Mouse (Mus musculus) midbrain, embryonic 13.5 days (tissue): Measurements from ENCODE around the gene Slc10a6. TPM values are rescaled to one million over a fixed set of nuclear protein-coding genes. Genes with fewer than 3 reads are reported as not detected.
A peak's percentile ranks its signal among the peaks of the same experiment; 100 is the strongest.

Experiments
- ATAC-seq: fragments of 200-750 bp; cut with Nextera tagmentation; 2 replicates; pipeline ENCODE4 v1.8.0; 2017; ENCODE audit warnings: mild to moderate bottlenecking, moderate TSS enrichment, moderate library complexity
- H3K27ac ChIP-seq: fragments of 300-500 bp; sonication (generic); 2 replicates; pipeline ENCODE4 v1.5.1; 2015; ENCODE audit warnings: inconsistent platforms, mild to moderate bottlenecking, moderate library complexity
- H3K27me3 ChIP-seq: fragments of 300-500 bp; sonication (generic); 2 replicates; pipeline ENCODE4 v1.6.1; 2015; ENCODE audit warnings: mild to moderate bottlenecking, inconsistent platforms
- H3K36me3 ChIP-seq: fragments of 300-500 bp; sonication (generic); 2 replicates; pipeline ENCODE4 v1.6.1; 2015; ENCODE audit warnings: mild to moderate bottlenecking, inconsistent platforms
- H3K4me1 ChIP-seq: fragments of 300-500 bp; sonication (generic); replicated peaks from 2 replicates; pipeline ENCODE4 v1.6.1; 2015; ENCODE audit warnings: inconsistent platforms
- H3K4me2 ChIP-seq: fragments of 300-500 bp; sonication (generic); replicated peaks from 2 replicates; pipeline ENCODE4 v1.6.1; 2015; ENCODE audit warnings: moderate library complexity, mild to moderate bottlenecking, inconsistent platforms
- H3K4me3 ChIP-seq: fragments of 300-500 bp; sonication (generic); replicated peaks from 2 replicates; pipeline ENCODE4 v1.5.1; 2015; ENCODE audit warnings: mild to moderate bottlenecking, inconsistent platforms
- H3K9ac ChIP-seq: fragments of 300-500 bp; sonication (generic); replicated peaks from 2 replicates; pipeline ENCODE4 v1.6.1; 2015; ENCODE audit warnings: mild to moderate bottlenecking, inconsistent platforms
- H3K9me3 ChIP-seq: fragments of 300-500 bp; sonication (generic); 2 replicates; pipeline ENCODE4 v1.6.1; 2016; ENCODE audit warnings: mild to moderate bottlenecking, inconsistent platforms
- WGBS: fragments of 180-500 bp; shearing (Covaris S2); methylation state at CpG from one replicate; pipeline ENCODE4 v1.1.7; 2015; 5-methylcytosine and 5-hydroxymethylcytosine counted together
- polyA plus RNA-seq: library from polyadenylated mRNA; unstranded; fragments of >200 nt; fragmentation: Nextera tagmentation; extraction: Ambion mirVana; gene quantifications from 2 replicates; pipeline ENCODE4 v1.2.1, GENCODE M21; 2015

Slc10a6 gene
- polyA plus RNA-seq, 1 experiment from 2014 or later: 0.09 TPM

GRCm38 (mm10) chr5:103612316-103612715, 16.9 kb downstream of the Slc10a6 start:
- Histone ChIP-seq H3K4me2 (no peak overlapping the region), H3K27ac (no peak overlapping the region), H3K4me3 (no peak overlapping the region), H3K36me3 (no peaks in the 10 kb centered on the region), H3K9me3 (no peaks in the 10 kb centered on the region), H3K4me1 (no peaks in the 10 kb centered on the region), H3K9ac (no peak overlapping the region), H3K27me3 (no peaks in the 10 kb centered on the region)
- ATAC-seq: no peak
- WGBS: 86% methylated on average over 7 of the region's 7 CpGs

GRCm38 (mm10) chr5:103610856-103611472, 18.2 kb downstream of the Slc10a6 start:
- Histone ChIP-seq H3K27me3 (no peaks in the 10 kb centered on the region), H3K4me2 (no peak overlapping the region), H3K27ac (no peak overlapping the region), H3K36me3 (no peaks in the 10 kb centered on the region), H3K4me1 (no peaks in the 10 kb centered on the region), H3K9ac (no peak overlapping the region), H3K4me3 (no peak overlapping the region), H3K9me3 (no peaks in the 10 kb centered on the region)
- 92% methylated on average over 10 of the region's 10 CpGs for WGBS
- ATAC-seq: no peak

GRCm38 (mm10) chr5:103610148-103610547, 19.1 kb downstream of the Slc10a6 start:
- Histone ChIP-seq H3K36me3 (no peaks in the 10 kb centered on the region), H3K4me2 (no peak overlapping the region), H3K9me3 (no peaks in the 10 kb centered on the region), H3K4me1 (no peaks in the 10 kb centered on the region), H3K27me3 (no peaks in the 10 kb centered on the region), H3K4me3 (no peak overlapping the region), H3K27ac (no peak overlapping the region), H3K9ac (no peak overlapping the region)
- WGBS: 78% methylated on average over 5 of the region's 5 CpGs
- ATAC-seq: no peak

- 86% methylated on average over 7 of the region's 7 CpGs for WGBS
- no peak for ATAC-seq
These were observed 23.5 kb downstream of the Slc10a6 start for GRCm38 (mm10) chr5:103605707-103606106.

GRCm38 (mm10) chr5:103603115-103603893, 25.9 kb downstream of the Slc10a6 start:
- WGBS: 34% methylated on average over 11 of the region's 11 CpGs
- Histone ChIP-seq H3K27ac (0 out of 2 replicates have a peak overlapping the region, but pooled peaks have one; percentile 3), H3K9ac (no peak overlapping the region), H3K36me3 (no peaks in the 10 kb centered on the region), H3K4me3 (no peak overlapping the region), H3K27me3 (no peaks in the 10 kb centered on the region), H3K9me3 (no peaks in the 10 kb centered on the region), H3K4me1 (peaks cover 11% of the 10 kb centered on the region), H3K4me2 (no peak overlapping the region)
- ATAC-seq: peak; percentile 34; the same call in 1 of the 2 replicates

More at GRCm38 (mm10) chr5:103605707-103606106, 23.5 kb downstream of the Slc10a6 start:
- Histone ChIP-seq H3K4me1 (peaks cover 11% of the 10 kb centered on the region), H3K27me3 (no peaks in the 10 kb centered on the region), H3K9ac (no peak overlapping the region), H3K4me3 (no peak overlapping the region), H3K9me3 (no peaks in the 10 kb centered on the region), H3K27ac (no peak overlapping the region), H3K36me3 (no peaks in the 10 kb centered on the region), H3K4me2 (no peak overlapping the region)

DNA sequence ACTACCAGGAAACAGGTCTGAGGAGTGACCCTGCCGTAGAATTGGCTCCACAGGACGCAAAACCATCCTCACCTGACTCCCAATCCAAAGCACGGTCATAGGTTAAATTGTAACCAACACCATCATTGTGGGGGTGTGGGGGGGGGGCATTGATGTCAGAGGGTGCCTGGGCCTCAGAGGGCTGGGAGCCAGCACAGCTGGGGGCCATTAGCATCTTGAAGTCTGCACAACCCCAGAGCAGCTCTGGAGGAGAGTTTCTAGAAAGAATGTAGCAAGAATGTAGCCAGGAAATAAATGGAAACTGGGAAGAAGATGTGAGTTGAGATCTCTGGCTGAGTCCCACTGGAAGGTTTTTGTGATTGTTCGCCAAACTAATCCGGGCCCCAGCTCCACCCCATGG, 30.3 kb downstream of the Slc10a6 start:
- no peak overlapping the region for H3K27ac ChIP-seq
- H3K36me3 ChIP-seq: peaks cover 3% of the 10 kb centered on the region; the same call in 1 of the 2 replicates
- no peak overlapping the region for H3K4me3 ChIP-seq
- WGBS: 91% methylated on average over 5 of the region's 5 CpGs
- H3K4me1 ChIP-seq: peaks cover 20% of the 10 kb centered on the region
- H3K9me3 ChIP-seq: no peaks in the 10 kb centered on the region
- H3K27me3 ChIP-seq: no peaks in the 10 kb centered on the region
- no peak overlapping the region for H3K9ac ChIP-seq
- no peak overlapping the region for H3K4me2 ChIP-seq
- ATAC-seq: no peak

DNA sequence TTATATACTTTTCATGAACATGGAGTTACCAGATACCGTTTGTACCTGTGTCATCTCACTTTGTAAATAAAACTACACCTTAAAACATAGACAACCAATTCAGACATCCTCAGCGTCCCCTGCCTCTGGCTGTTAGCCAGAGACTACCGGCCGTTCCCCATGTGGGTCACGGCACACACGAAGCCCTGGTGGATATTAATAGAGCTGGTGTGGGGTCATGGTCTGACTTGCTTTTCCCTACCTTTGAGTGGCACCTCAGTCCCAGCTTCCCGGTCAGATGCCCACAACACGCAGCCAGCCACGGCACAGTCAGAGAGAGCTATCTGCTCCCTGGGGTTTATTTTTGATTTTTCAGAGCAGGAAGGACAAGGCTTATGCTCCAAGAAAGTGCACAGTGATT, 30.9 kb downstream of the Slc10a6 start:
- no peak overlapping the region for H3K4me3 ChIP-seq
- no peak overlapping the region for H3K27ac ChIP-seq
- 89% methylated on average over 9 of the region's 9 CpGs for WGBS
- H3K27me3 ChIP-seq: no peaks in the 10 kb centered on the region
- H3K9me3 ChIP-seq: no peaks in the 10 kb centered on the region
- no peak overlapping the region for H3K9ac ChIP-seq
- H3K4me2 ChIP-seq: no peak overlapping the region
- ATAC-seq: no peak
- peaks cover 3% of the 10 kb centered on the region; the same call in 1 of the 2 replicates for H3K36me3 ChIP-seq
- peaks cover 17% of the 10 kb centered on the region for H3K4me1 ChIP-seq

- no peaks in the 10 kb centered on the region for H3K27me3 ChIP-seq
- no peak overlapping the region for H3K27ac ChIP-seq
- no peak overlapping the region for H3K4me3 ChIP-seq
- H3K4me2 ChIP-seq: no peak overlapping the region
- no peak overlapping the region for H3K9ac ChIP-seq
- no peaks in the 10 kb centered on the region for H3K9me3 ChIP-seq
- ATAC-seq: no peak
- 77% methylated on average over 6 of the region's 6 CpGs for WGBS
- peaks cover 3% of the 10 kb centered on the region; the same call in 1 of the 2 replicates for H3K36me3 ChIP-seq
- H3K4me1 ChIP-seq: peaks cover 10% of the 10 kb centered on the region; the same call in 1 of the 2 replicates
These were observed 31.6 kb downstream of the Slc10a6 start for GRCm38 (mm10) chr5:103597604-103598003.

DNA sequence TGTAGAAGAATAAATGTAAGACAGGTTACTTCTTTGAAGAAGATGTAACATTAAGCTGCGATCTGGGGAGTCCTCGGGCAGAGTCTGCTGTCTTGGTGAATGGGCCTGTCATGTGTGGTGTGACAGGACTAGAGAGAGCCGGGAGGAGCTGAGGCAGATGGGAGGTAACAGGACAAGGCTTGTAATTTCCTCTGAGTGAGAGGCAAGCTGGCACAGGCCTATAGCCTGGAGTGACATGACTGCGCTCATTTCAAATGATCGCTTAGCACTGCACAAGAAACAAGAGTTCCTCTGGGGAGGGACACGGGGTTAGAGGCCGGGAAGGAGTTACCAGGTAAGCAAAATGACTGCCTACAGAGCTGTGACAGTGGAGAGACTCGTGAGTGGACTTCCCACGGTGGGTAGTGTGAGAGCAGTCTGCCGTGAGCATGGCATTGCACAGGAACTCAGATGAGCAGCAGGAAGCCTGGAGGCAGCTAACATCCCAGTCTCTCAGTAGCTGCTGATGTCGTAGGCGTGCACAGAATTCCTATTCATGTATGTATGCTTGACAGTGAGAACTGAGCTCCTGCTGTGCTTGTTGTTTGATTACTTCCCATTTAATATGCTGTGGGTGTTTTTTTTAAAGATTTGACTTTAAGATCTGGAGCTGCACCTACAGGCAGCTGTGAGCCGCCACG, 32.6 kb downstream of the Slc10a6 start:
- Histone ChIP-seq H3K36me3 (peaks cover 7% of the 10 kb centered on the region; the same call in 1 of the 2 replicates), H3K27ac (peak overlapping the region; percentile 51), H3K4me2 (no peak overlapping the region), H3K4me3 (no peak overlapping the region), H3K4me1 (peaks cover 9% of the 10 kb centered on the region; the same call in 1 of the 2 replicates), H3K9ac (no peak overlapping the region), H3K9me3 (no peaks in the 10 kb centered on the region), H3K27me3 (no peaks in the 10 kb centered on the region)
- 66% methylated on average over 14 of the region's 14 CpGs for WGBS
- peak; percentile 75 for ATAC-seq

DNA sequence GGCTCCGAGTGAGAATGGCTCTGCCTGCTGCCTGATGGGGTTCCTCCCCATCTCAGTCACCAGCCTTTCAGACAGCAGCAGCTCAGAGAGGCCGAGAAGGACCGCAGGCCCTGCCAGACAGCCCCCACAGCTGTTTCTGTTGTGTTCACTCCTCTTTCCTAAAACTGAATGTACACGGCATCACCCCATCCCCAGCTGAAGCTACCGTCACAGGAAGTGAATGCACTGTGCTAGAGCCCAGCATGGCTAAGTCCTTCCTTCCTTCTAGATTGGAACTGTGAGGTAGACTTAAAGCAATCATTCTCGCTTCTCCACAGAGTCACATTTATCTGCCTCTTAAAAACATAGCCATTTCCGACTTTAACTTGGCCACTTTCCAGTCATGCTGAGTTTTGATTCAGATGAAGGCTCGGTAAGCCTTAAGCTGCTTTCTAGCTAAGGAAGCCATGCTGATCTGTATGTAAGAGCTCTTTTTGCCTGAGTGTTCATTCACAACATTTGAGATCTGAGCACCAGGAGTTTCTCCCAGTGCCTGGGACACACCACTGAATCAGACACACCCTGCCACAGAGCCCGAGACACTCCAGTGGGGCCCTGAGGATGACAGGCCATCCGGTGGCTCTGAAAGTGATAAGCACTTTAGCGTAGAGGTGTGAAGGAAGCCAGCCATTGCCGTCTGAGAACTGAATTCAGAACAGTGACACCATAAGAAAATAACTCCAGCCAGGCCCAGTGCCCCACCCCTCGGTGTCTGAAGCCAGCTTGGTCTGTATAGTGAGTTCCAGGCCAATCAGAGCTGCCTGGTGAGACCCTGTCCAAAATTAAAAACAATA, 33.6 kb downstream of the Slc10a6 start:
- Histone ChIP-seq H3K9ac (no peak overlapping the region), H3K4me1 (peaks cover 9% of the 10 kb centered on the region; the same call in 1 of the 2 replicates), H3K9me3 (no peaks in the 10 kb centered on the region), H3K36me3 (peaks cover 16% of the 10 kb centered on the region), H3K4me3 (no peak overlapping the region), H3K27ac (peak overlapping the region; percentile 45; the same call in 1 of the 2 replicates), H3K27me3 (no peaks in the 10 kb centered on the region), H3K4me2 (no peak overlapping the region)
- peak; percentile 34 for ATAC-seq
- 80% methylated on average over 13 of the region's 13 CpGs for WGBS

- no peak overlapping the region for H3K4me3 ChIP-seq
- peaks cover 9% of the 10 kb centered on the region; the same call in 1 of the 2 replicates for H3K4me1 ChIP-seq
- no peak for ATAC-seq
- H3K9ac ChIP-seq: no peak overlapping the region
- no peak overlapping the region for H3K27ac ChIP-seq
- H3K27me3 ChIP-seq: no peaks in the 10 kb centered on the region
- no peaks in the 10 kb centered on the region for H3K9me3 ChIP-seq
- no peak overlapping the region for H3K4me2 ChIP-seq
- peaks cover 16% of the 10 kb centered on the region for H3K36me3 ChIP-seq
- WGBS: 86% methylated on average over 9 of the region's 9 CpGs
These were observed 35.6 kb downstream of the Slc10a6 start for GRCm38 (mm10) chr5:103593575-103593974.
